Mouse (Mus musculus) kidney, embryonic 15.5 days (tissue): ENCODE results near the gene Lipc. TPM values are rescaled to one million over a fixed set of nuclear protein-coding genes. Genes with fewer than 3 reads are reported as not detected.

Experiments used
- ATAC-seq: fragments of 200-750 bp; cut with Nextera tagmentation; replicated peaks from 2 replicates; pipeline ENCODE4 v1.8.0; 2017; ENCODE audit warnings: moderate TSS enrichment; ENCODE audit not compliant: low FRiP score
- H3K27ac ChIP-seq: fragments of 300-500 bp; sonication (generic); 2 replicates; pipeline ENCODE4 v1.5.1; 2015; ENCODE audit warnings: mild to moderate bottlenecking, inconsistent platforms
- H3K27me3 ChIP-seq: fragments of 300-500 bp; sonication (generic); 2 replicates; pipeline ENCODE4 v1.6.1; 2015; ENCODE audit warnings: inconsistent platforms
- H3K36me3 ChIP-seq: fragments of 300-500 bp; sonication (generic); 2 replicates; pipeline ENCODE4 v1.6.1; 2015; ENCODE audit warnings: inconsistent platforms
- H3K4me1 ChIP-seq: fragments of 300-500 bp; sonication (generic); 2 replicates; pipeline ENCODE4 v1.6.1; 2015; ENCODE audit warnings: inconsistent platforms
- H3K4me2 ChIP-seq: fragments of 300-500 bp; sonication (generic); 2 replicates; pipeline ENCODE4 v1.6.1; 2015; ENCODE audit warnings: moderate library complexity, mild to moderate bottlenecking, inconsistent platforms
- H3K4me3 ChIP-seq: fragments of 300-500 bp; sonication (generic); replicated peaks from 2 replicates; pipeline ENCODE4 v1.5.1; 2015; ENCODE audit warnings: mild to moderate bottlenecking, inconsistent platforms
- H3K9ac ChIP-seq: fragments of 300-500 bp; sonication (generic); 2 replicates; pipeline ENCODE4 v1.6.1; 2015; ENCODE audit warnings: mild to moderate bottlenecking, inconsistent platforms
- H3K9me3 ChIP-seq: fragments of 300-500 bp; sonication (generic); replicated peaks from 2 replicates; pipeline ENCODE4 v1.6.1; 2016; ENCODE audit warnings: inconsistent platforms
- WGBS: fragments of 180-500 bp; shearing (Covaris S2); methylation state at CpG from one replicate; pipeline ENCODE4 v1.1.7; 2015; ENCODE audit warnings: mixed read lengths; 5-methylcytosine and 5-hydroxymethylcytosine counted together
- polyA plus RNA-seq: library from polyadenylated mRNA; unstranded; fragments of >200 nt; fragmentation: Nextera tagmentation; extraction: Ambion mirVana; gene quantifications from 2 replicates; pipeline ENCODE4 v1.2.1, GENCODE M21; 2015

Gene Lipc
- polyA plus RNA-seq, 1 experiment from 2014 or later, result 1.1 TPM

GRCm38 (mm10) chr9:70949336-70949735 is 2.7 kb downstream of the Lipc start:
- no peak overlapping the region for H3K4me3 ChIP-seq
- 79% methylated on average over 8 of the region's 8 CpGs for WGBS
- no peaks in the 10 kb centered on the region for H3K36me3 ChIP-seq
- no peaks in the 10 kb centered on the region for H3K4me1 ChIP-seq
- no peaks in the 10 kb centered on the region for H3K27me3 ChIP-seq
- ATAC-seq, result no peak
- H3K9ac ChIP-seq, result no peak overlapping the region
- H3K27ac ChIP-seq, result no peak overlapping the region
- no peaks in the 10 kb centered on the region for H3K9me3 ChIP-seq
- H3K4me2 ChIP-seq, result no peak overlapping the region

GRCm38 (mm10) chr9:70947312-70947711 is 4.7 kb downstream of the Lipc start:
- Histone ChIP-seq H3K27me3 (no peaks in the 10 kb centered on the region), H3K4me2 (no peak overlapping the region), H3K27ac (no peak overlapping the region), H3K9me3 (no peaks in the 10 kb centered on the region), H3K36me3 (no peaks in the 10 kb centered on the region), H3K4me1 (0 out of 2 replicates have a peak, but pooled peaks cover 2% of the 10 kb centered on the region), H3K9ac (no peak overlapping the region), H3K4me3 (no peak overlapping the region)
- 84% methylated on average over 5 of the region's 5 CpGs for WGBS
- no peak for ATAC-seq

DNA sequence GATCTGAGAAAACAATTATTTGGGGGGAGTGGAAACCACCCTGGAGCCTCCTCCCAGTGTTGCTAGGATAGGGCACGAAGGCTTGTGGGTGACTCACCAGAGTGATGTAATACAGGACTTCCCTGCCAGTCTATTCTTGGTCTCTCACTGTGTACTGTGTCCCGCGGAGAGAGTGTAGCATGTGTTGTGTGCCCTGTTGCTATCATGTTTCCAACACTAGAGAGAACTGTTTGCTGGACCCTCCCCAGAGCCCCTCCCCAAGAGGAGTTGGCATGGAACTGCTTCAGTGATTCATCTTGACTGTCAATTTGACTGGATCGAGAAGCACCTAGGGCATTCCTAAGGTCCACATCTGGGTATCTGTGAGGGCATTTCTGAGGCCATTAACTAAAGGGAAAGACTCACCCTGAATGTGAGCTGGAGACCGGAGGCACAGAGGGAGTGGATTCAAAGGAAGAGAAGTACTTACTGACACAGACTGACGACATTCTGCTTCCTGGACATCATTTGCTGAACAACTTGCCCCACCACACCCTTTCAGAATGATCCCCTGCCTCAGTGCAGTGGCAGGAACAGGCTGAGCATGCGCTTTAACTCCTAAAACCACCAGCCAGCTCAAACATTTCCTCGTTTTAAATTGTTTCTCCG is 9.2 kb downstream of the Lipc start:
- Histone ChIP-seq H3K27ac (0 out of 2 replicates have a peak overlapping the region, but pooled peaks have one; percentile 22), H3K27me3 (no peaks in the 10 kb centered on the region), H3K9ac (no peak overlapping the region), H3K4me1 (peaks cover 14% of the 10 kb centered on the region; the same call in 1 of the 2 replicates), H3K4me3 (no peak overlapping the region), H3K4me2 (no peak overlapping the region), H3K36me3 (no peaks in the 10 kb centered on the region), H3K9me3 (no peaks in the 10 kb centered on the region)
- 69% methylated on average over 9 of the region's 9 CpGs for WGBS
- no peak for ATAC-seq

DNA sequence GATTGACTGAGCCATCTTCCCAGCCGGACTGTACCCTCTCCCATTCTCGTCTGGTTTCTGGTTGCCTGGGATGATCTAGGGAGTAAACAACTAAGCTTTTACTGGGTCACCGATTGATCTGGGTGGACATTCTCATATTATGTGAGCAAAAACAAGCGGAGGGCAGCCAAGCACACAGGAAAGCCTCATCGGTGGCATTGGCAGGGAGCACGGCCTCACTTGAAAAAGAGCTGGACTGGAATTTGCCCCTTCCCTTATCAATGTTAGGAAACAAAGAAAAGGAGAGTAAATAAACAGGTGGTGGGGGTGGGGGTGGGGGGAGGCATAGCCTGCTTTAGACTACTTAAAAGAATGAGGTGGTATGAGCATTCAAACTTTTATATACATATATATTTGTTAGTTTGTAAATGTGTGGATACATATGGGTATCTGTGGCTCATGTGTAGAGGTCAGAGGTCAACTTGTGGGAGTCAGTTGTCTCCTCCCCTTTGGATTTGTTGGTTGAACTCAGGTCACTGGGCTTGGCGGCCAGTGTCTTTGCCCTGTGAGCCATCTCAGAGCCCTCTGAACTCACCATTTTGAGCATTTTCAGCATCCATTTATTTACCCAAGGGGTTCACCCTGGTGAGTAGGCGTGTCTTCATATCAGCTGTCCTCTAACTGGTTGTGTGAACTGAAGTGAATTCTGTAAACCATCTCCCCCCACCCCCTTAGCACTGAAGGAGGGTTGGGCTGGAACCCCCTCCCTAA is 12.1 kb downstream of the Lipc start:
- WGBS, result 56% methylated on average over 8 of the region's 8 CpGs
- no peaks in the 10 kb centered on the region for H3K27me3 ChIP-seq
- no peak for ATAC-seq
- no peak overlapping the region for H3K9ac ChIP-seq
- H3K4me1 ChIP-seq, result peaks cover 20% of the 10 kb centered on the region
- peak overlapping the region; percentile 39; the same call in 1 of the 2 replicates for H3K27ac ChIP-seq
- no peak overlapping the region for H3K4me2 ChIP-seq
- no peaks in the 10 kb centered on the region for H3K9me3 ChIP-seq
- no peak overlapping the region for H3K4me3 ChIP-seq
- no peaks in the 10 kb centered on the region for H3K36me3 ChIP-seq

- Histone ChIP-seq H3K4me2 (no peak overlapping the region), H3K27me3 (no peaks in the 10 kb centered on the region), H3K36me3 (no peaks in the 10 kb centered on the region), H3K4me1 (peaks cover 22% of the 10 kb centered on the region), H3K9me3 (no peaks in the 10 kb centered on the region), H3K27ac (0 out of 2 replicates have a peak overlapping the region, but pooled peaks have one; percentile 39), H3K4me3 (no peak overlapping the region), H3K9ac (no peak overlapping the region)
- WGBS, result 45% methylated on average over 2 of the region's 2 CpGs
- ATAC-seq, result no peak
Measured at GRCm38 (mm10) chr9:70938850-70939249, 13.2 kb downstream of the Lipc start.

GRCm38 (mm10) chr9:70938134-70938533 is 13.9 kb downstream of the Lipc start:
- Histone ChIP-seq H3K4me3 (no peak overlapping the region), H3K4me2 (no peak overlapping the region), H3K4me1 (peaks cover 22% of the 10 kb centered on the region), H3K36me3 (no peaks in the 10 kb centered on the region), H3K9ac (no peak overlapping the region), H3K27ac (no peak overlapping the region), H3K27me3 (no peaks in the 10 kb centered on the region), H3K9me3 (no peaks in the 10 kb centered on the region)
- ATAC-seq, result no peak
- WGBS, result 89% methylated on average over 6 of the region's 6 CpGs

GRCm38 (mm10) chr9:70934587-70935295 is 17.3 kb downstream of the Lipc start:
- Histone ChIP-seq H3K4me2 (no peak overlapping the region), H3K27me3 (no peaks in the 10 kb centered on the region), H3K27ac (peak overlapping the region; percentile 29; the same call in 1 of the 2 replicates), H3K9me3 (no peaks in the 10 kb centered on the region), H3K9ac (no peak overlapping the region), H3K4me1 (peaks cover 18% of the 10 kb centered on the region; the same call in 1 of the 2 replicates), H3K36me3 (no peaks in the 10 kb centered on the region), H3K4me3 (no peak overlapping the region)
- 72% methylated on average over 8 of the region's 8 CpGs for WGBS
- ATAC-seq, result no peak

DNA sequence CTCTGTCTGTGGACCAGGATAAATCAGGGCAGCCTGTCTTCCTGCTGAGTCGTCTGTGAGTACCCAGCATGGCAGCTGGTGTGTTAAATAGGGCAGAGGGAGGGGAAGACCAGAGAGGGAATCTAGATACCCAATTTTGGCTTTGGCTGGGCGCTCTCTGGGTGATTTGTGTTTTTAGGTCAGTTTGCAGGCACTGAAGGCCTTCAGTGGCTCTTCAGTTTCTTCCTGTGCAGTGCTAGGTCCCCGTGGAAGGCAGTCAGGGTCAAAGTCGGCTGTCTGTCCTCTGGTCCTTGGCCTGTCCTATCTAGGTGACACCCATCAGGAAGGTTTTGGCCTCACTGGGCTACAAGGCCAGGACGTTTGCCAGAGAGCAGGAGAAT is 21.4 kb downstream of the Lipc start:
- H3K4me2 ChIP-seq, result no peak overlapping the region
- H3K9me3 ChIP-seq, result no peaks in the 10 kb centered on the region
- no peak for ATAC-seq
- no peak overlapping the region for H3K9ac ChIP-seq
- H3K27ac ChIP-seq, result no peak overlapping the region
- WGBS, result 45% methylated on average over 5 of the region's 5 CpGs
- H3K4me1 ChIP-seq, result peaks cover 22% of the 10 kb centered on the region; the same call in 1 of the 2 replicates
- H3K36me3 ChIP-seq, result no peaks in the 10 kb centered on the region
- no peaks in the 10 kb centered on the region for H3K27me3 ChIP-seq
- no peak overlapping the region for H3K4me3 ChIP-seq

GRCm38 (mm10) chr9:70929840-70930640 is 22.0 kb downstream of the Lipc start:
- Histone ChIP-seq H3K9me3 (no peaks in the 10 kb centered on the region), H3K27ac (no peak overlapping the region), H3K4me3 (no peak overlapping the region), H3K4me1 (peaks cover 18% of the 10 kb centered on the region; the same call in 1 of the 2 replicates), H3K9ac (no peak overlapping the region), H3K4me2 (no peak overlapping the region), H3K27me3 (no peaks in the 10 kb centered on the region), H3K36me3 (no peaks in the 10 kb centered on the region)
- WGBS, result 60% methylated on average over 15 of the region's 15 CpGs
- no peak for ATAC-seq

- Histone ChIP-seq H3K9ac (no peak overlapping the region), H3K27me3 (no peaks in the 10 kb centered on the region), H3K4me2 (no peak overlapping the region), H3K36me3 (no peaks in the 10 kb centered on the region), H3K4me1 (0 out of 2 replicates have a peak, but pooled peaks cover 14% of the 10 kb centered on the region), H3K4me3 (no peak overlapping the region), H3K27ac (no peak overlapping the region), H3K9me3 (0 out of 2 replicates have a peak, but pooled peaks cover 3% of the 10 kb centered on the region)
- no peak for ATAC-seq
- 93% methylated on average over 1 of the region's 1 CpGs for WGBS
Measured at GRCm38 (mm10) chr9:70928472-70928871, 23.6 kb downstream of the Lipc start.

GRCm38 (mm10) chr9:70927701-70928100 is 24.3 kb downstream of the Lipc start:
- Histone ChIP-seq H3K36me3 (no peaks in the 10 kb centered on the region), H3K4me2 (no peak overlapping the region), H3K27ac (no peak overlapping the region), H3K4me1 (0 out of 2 replicates have a peak, but pooled peaks cover 14% of the 10 kb centered on the region), H3K9me3 (0 out of 2 replicates have a peak, but pooled peaks cover 3% of the 10 kb centered on the region), H3K9ac (no peak overlapping the region), H3K4me3 (no peak overlapping the region), H3K27me3 (no peaks in the 10 kb centered on the region)
- ATAC-seq, result no peak
